Mouse (Mus musculus) monocyte, adult 5-6 weeks (primary cell): ENCODE measurements around the gene Mpv17l2. TPM values are rescaled to one million over a fixed set of nuclear protein-coding genes. Genes with fewer than 3 reads are reported as not detected.
A peak's percentile ranks its signal among the peaks of the same experiment; 100 is the strongest.

Source experiments
- ATAC-seq: fragments of 153-309, 156-312 bp; replicated peaks from 2 replicates; pipeline ENCODE4 v1.8.0; 2017; ENCODE audit warnings: mild to moderate bottlenecking; ENCODE audit not compliant: low TSS enrichment, insufficient number of reproducible peaks, severe bottlenecking, poor library complexity, low FRiP score
- total RNA-seq: library from RNA; stranded (forward); fragments of 200-1000, 200-491, 200-594 nt; gene quantifications from 3 replicates; pipeline ENCODE4 v1.2.3, GENCODE M21; 2017

Gene Mpv17l2
- total RNA-seq, 1 experiment from 2014 or later, result 4.8 TPM

- ATAC-seq, result no peak
Measured at GRCm38 (mm10) chr8:70769858-70770257, 9.1 kb upstream of the Mpv17l2 start.

- peak; percentile 63 for ATAC-seq
Measured at GRCm38 (mm10) chr8:70769359-70769758, 8.6 kb upstream of the Mpv17l2 start.

DNA sequence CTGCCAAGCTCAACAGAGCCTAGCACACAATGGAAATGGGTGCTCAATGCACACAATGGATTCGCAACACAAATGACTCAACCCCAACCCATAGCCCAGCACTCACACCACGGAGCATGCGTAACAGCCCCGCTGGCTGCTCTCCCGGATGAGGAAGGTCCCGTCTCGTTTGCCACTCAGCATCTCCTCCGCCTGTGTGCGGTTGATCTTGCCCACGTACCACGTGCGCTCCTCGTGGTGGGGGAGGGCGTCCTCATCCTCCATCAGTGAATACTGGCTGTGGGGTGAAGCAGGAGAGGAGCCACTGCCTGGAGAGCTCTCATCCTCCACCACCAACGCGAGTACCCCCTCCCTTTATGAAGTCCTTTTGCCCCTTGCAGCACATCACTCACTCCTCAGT is 8.2 kb upstream of the Mpv17l2 start:
- ATAC-seq, result 0 out of 2 replicates have a peak, but pooled peaks have one; percentile 2

DNA sequence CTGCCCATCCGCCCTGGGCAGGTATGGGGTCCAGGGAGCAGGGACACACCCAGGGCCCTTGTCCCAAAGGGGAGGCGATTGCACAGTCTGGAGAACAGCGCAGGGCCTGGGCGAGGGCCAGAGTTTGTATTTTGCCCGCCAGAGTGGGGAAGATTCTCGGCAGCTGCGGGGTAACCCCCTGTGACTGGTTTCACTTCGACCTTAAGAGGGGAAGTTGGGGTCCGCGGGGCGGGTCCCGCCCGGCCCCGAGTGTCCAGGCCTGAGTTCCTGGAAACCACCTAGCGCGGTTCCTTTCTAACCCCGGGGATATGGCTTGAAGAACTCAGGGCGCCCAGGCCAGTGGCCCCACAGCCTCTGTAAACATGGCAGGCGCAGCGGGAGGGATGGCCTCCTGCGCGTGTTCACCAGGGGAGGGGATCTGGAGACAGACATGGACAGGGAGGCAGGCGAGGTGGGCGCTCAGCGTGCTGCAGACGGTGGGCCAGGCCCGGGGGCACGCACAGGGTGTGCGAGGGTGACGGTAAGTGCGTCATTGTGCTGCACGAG is 7.6 kb upstream of the Mpv17l2 start:
- ATAC-seq, result 0 out of 2 replicates have a peak, but pooled peaks have one; percentile 16

DNA sequence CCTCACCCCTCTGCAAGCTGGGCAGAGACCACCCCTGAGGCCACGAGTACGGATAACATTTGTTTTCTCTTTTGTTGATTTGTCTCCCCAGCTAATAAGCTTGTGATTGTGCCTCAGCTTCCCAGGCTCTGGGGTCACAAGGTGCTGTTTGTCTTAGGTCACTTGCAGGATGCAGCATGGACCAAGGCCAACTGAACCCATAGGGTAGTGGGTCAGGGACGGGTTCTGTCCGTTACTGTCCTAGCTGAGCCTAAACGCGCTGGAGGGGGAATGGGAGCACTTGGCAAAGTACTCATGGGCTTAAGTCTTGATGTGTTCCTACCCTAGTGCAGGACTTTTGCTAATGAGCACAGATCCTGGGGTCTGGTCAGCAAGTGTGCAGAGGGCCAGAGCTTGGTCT is 6.8 kb upstream of the Mpv17l2 start:
- no peak for ATAC-seq

GRCm38 (mm10) chr8:70766571-70767440 is 6.1 kb upstream of the Mpv17l2 start:
- no peak for ATAC-seq

DNA sequence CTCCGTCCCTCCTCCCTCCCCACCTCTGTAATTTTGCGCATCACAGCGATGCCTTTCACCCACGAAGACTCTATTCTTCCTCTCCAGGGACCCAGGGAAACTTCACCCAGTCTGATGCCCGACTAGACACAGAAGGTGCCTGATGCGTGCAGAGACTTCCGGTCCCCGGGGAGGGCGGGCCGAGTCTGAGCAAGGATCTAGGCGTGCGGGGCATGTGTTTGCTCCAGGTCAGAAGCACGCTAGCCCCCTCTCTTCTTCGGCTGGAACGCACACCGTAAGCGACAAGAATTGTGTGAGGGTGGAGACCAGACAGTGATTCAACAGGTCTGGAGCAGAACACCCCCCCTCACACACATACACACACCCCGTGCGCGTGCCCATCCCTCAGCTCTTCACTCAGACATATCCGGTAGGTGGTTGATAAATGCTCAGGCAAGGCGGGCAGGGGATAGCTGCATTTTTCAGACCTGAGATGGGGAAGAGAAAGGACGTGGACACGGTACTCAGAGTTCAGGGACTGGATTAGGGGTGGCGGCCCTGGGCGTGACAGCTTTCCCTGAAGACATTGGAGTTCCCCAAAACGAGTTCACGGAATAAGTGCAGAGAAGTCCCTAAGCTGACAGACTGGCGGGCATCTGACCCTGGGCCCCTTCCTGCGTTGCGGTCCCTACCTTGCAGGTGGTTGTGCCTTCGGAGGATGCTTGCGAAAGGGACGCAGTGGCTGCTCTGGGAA is 5.3 kb upstream of the Mpv17l2 start:
- no peak for ATAC-seq

- ATAC-seq, result no peak
Measured at GRCm38 (mm10) chr8:70765329-70765728, 4.6 kb upstream of the Mpv17l2 start.

- ATAC-seq, result no peak
Measured at GRCm38 (mm10) chr8:70764676-70765075, 3.9 kb upstream of the Mpv17l2 start.

- ATAC-seq, result no peak
Measured at GRCm38 (mm10) chr8:70764026-70764425, 3.3 kb upstream of the Mpv17l2 start.

DNA sequence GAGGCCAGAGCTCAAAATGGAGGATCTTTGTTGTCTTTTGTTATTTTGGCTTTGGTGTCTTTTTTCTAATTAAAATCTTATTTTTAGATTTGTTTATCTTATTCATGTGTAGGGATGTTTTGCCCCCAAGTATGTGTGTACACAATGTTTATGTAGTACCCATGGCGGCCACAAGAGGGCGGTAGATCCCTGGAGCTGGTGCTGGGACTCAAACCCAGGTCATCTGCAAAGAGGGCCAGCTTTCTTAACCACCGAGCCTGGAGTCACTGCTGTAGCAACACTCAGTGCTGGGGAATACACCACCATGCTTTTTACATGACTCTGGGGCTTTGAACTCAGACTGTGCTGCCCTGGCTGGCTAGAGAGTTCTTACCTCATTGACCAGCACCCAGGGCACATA is 2.6 kb upstream of the Mpv17l2 start:
- no peak for ATAC-seq

- ATAC-seq, result no peak
Measured at GRCm38 (mm10) chr8:70762118-70762517, 1.4 kb upstream of the Mpv17l2 start.

GRCm38 (mm10) chr8:70760350-70760749 is 396 bp downstream of the Mpv17l2 start:
- ATAC-seq, result no peak

DNA sequence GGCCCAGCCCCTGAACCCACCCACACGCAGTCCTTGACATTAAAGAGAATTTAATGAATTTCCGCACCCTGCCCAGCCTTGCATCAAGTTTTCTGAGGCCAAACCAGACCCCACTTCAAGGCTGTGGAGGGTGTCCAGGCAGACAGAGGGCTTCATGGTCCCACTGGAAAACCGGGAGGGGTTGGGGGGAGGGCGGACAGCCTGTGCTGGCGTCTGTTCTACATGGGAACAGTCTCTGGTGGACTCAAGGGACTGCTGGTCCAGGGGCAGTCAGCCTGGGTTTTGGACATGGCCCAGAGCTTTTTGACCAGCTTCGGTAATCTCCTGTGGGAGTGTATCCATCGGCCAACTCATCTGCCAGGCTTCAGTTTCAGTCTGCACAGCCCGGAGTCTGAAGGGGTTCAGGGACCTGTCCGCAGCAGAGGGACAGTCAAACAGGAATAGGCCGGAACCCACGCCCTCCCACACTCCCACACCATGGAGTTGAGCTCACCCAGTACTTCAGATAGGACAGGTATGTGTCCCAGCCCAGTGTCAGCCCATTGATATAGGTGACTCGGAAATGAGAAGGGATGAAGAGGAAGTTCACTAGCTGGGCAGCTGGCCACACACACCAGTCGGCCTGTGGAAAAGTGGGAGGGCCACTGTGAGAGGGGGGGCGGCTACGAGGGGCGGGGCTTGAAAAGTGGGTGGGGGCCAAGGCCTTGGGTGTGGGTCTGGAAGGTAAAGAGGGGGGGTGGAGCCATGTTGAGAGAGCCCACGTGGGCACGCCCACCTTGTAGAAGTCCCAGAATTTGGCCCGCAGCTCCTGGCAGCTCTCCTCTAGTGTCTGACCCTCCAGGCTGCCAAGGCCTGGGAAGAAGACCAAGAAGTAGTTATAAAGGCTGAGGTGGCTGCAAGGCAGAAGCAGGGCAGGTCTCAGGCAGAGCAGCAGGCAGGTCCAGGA is 1.9 kb downstream of the Mpv17l2 start:
- no peak for ATAC-seq

- ATAC-seq, result no peak
Measured at GRCm38 (mm10) chr8:70758308-70758615, 2.5 kb downstream of the Mpv17l2 start.

DNA sequence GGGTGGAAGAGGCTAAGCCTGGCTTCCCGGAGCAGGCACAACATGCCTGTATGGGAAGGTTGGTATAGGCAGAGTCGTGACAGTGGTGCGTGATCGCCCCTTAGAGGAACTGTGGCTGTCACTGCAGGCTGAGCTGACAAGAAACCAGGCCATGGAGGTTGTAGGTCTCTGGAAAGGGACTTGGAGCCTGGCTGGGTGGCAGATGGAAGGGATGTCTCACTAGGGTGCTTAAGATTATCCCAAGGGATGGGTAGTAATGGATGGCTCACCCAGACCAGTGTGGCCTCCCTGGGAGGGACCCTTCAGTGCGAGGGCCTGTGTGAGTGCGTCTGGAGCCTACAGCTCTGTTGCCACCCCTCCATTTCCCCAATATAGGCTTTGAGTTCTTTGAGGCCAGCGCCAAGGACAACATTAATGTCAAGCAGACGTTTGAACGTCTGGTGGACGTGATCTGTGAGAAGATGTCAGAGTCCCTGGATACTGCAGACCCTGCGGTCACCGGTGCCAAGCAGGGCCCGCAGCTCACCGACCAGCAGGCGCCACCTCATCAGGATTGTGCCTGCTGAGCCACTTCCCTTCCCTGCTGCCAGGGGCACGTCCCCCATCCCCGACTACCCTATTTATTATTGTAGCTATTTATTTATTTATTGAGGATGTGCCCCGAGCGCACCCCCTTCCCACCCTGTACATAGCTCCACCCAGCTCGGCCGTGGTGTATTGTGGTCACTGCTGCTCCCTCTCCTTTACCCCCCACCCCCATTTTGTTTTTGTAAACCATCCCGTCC is 3.0 kb downstream of the Mpv17l2 start:
- ATAC-seq, result no peak

- ATAC-seq, result no peak
Measured at GRCm38 (mm10) chr8:70756476-70757040, 4.2 kb downstream of the Mpv17l2 start.
